Mouse (Mus musculus): ENCODE measurements around the gene Zfp362. TPM values are rescaled to one million over a fixed set of nuclear protein-coding genes. Genes with fewer than 3 reads are reported as not detected.

Gene Zfp362
- polyA plus RNA-seq, 1 experiment from 2014 or later, result 23.8 TPM

GRCm38 (mm10) chr4:128804426-128805149, 1.3 kb downstream of the Zfp362 start:
- peak overlapping the region; percentile 96 for H3K9ac ChIP-seq (replicated peaks; ENCODE audit: low read depth)
- H3K36me3 ChIP-seq (ENCODE audit: insufficient read depth, low read length), result no peaks in the 10 kb centered on the region
- TF ChIP-seq EP300 (IDR thresholded peaks at IDR 0.05) (no peak), CTCF (IDR thresholded peaks at IDR 0.05) (no peak)
- H3K27me3 ChIP-seq (replicated peaks; ENCODE audit: insufficient read depth, low read length), result no peaks in the 10 kb centered on the region
- 2% methylated on average over 6 of the region's 6 CpGs for WGBS
- H3K4me1 ChIP-seq (ENCODE audit: insufficient read depth, low read depth, low read length), result peaks cover 14% of the 10 kb centered on the region
- H3K27ac ChIP-seq (ENCODE audit: low read length), result peak overlapping the region; percentile 99
- peak overlapping the region; percentile 78 for H3K4me3 ChIP-seq (ENCODE audit: low read depth, low read length)
- peak; percentile 68 for DNase-seq (ENCODE audit: low spot score)
- peak overlapping the region; percentile 95 for H3K4me2 ChIP-seq (replicated peaks; ENCODE audit: low read depth, low read length)
- peak; percentile 25 for ATAC-seq
- H3K9me3 ChIP-seq (ENCODE audit: low read length), result no peaks in the 10 kb centered on the region

GRCm38 (mm10) chr4:128803569-128803968, 2.3 kb downstream of the Zfp362 start:
- Histone ChIP-seq H3K36me3 (ENCODE audit: insufficient read depth, low read length) (no peaks in the 10 kb centered on the region), H3K4me1 (ENCODE audit: insufficient read depth, low read depth, low read length) (peaks cover 14% of the 10 kb centered on the region), H3K4me3 (ENCODE audit: low read depth, low read length) (no peak overlapping the region), H3K9me3 (ENCODE audit: low read length) (no peaks in the 10 kb centered on the region), H3K27ac (ENCODE audit: low read length) (peak overlapping the region; percentile 71), H3K4me2 (replicated peaks; ENCODE audit: low read depth, low read length) (0 out of 2 replicates have a peak overlapping the region, but pooled peaks have one; percentile 95), H3K27me3 (replicated peaks; ENCODE audit: insufficient read depth, low read length) (no peaks in the 10 kb centered on the region), H3K9ac (replicated peaks; ENCODE audit: low read depth) (0 out of 2 replicates have a peak overlapping the region, but pooled peaks have one; percentile 12)
- DNase-seq (ENCODE audit: low spot score) (peak; percentile 28), ATAC-seq (no peak)
- WGBS, result 53% methylated on average over 5 of the region's 5 CpGs
- no peak for TF ChIP-seq CTCF (IDR thresholded peaks at IDR 0.05)

GRCm38 (mm10) chr4:128801675-128802465, 4.0 kb downstream of the Zfp362 start:
- DNase-seq (ENCODE audit: low spot score) (peak; percentile 75), ATAC-seq (peak; percentile 30)
- Histone ChIP-seq H3K27ac (ENCODE audit: low read length) (no peak overlapping the region), H3K9me3 (ENCODE audit: low read length) (no peaks in the 10 kb centered on the region), H3K4me1 (ENCODE audit: insufficient read depth, low read depth, low read length) (peaks cover 14% of the 10 kb centered on the region), H3K27me3 (replicated peaks; ENCODE audit: insufficient read depth, low read length) (no peaks in the 10 kb centered on the region), H3K4me2 (replicated peaks; ENCODE audit: low read depth, low read length) (0 out of 2 replicates have a peak overlapping the region, but pooled peaks have one; percentile 3), H3K9ac (replicated peaks; ENCODE audit: low read depth) (no peak overlapping the region), H3K36me3 (ENCODE audit: insufficient read depth, low read length) (no peaks in the 10 kb centered on the region), H3K4me3 (ENCODE audit: low read depth, low read length) (no peak overlapping the region)
- 33% methylated on average over 9 of the region's 9 CpGs for WGBS
- TF ChIP-seq EP300 (IDR thresholded peaks at IDR 0.05) (no peak), CTCF (IDR thresholded peaks at IDR 0.05) (no peak)

GRCm38 (mm10) chr4:128796788-128797187, 9.1 kb downstream of the Zfp362 start:
- Histone ChIP-seq H3K27ac (ENCODE audit: low read length) (no peak overlapping the region), H3K4me1 (ENCODE audit: insufficient read depth, low read depth, low read length) (peaks cover 3% of the 10 kb centered on the region; the same call in 1 of the 2 replicates), H3K36me3 (ENCODE audit: insufficient read depth, low read length) (no peaks in the 10 kb centered on the region), H3K9ac (replicated peaks; ENCODE audit: low read depth) (no peak overlapping the region), H3K27me3 (replicated peaks; ENCODE audit: insufficient read depth, low read length) (no peaks in the 10 kb centered on the region), H3K4me3 (ENCODE audit: low read depth, low read length) (no peak overlapping the region), H3K4me2 (replicated peaks; ENCODE audit: low read depth, low read length) (no peak overlapping the region), H3K9me3 (ENCODE audit: low read length) (no peaks in the 10 kb centered on the region)
- 65% methylated on average over 8 of the region's 8 CpGs for WGBS
- TF ChIP-seq EP300 (IDR thresholded peaks at IDR 0.05) (no peak), CTCF (IDR thresholded peaks at IDR 0.05) (no peak)
- no peak for ATAC-seq
- no peak for DNase-seq (ENCODE audit: low spot score)

- no peak overlapping the region for H3K4me3 ChIP-seq (ENCODE audit: low read depth, low read length)
- no peak overlapping the region for H3K27ac ChIP-seq (ENCODE audit: low read length)
- no peak for TF ChIP-seq EP300 (IDR thresholded peaks at IDR 0.05)
- TF ChIP-seq CTCF (IDR thresholded peaks at IDR 0.05), result no peak
- no peak for ATAC-seq
- H3K36me3 ChIP-seq (ENCODE audit: insufficient read depth, low read length), result no peaks in the 10 kb centered on the region
- no peaks in the 10 kb centered on the region for H3K9me3 ChIP-seq (ENCODE audit: low read length)
- DNase-seq (ENCODE audit: low spot score), result no peak
- 17% methylated on average over 9 of the region's 9 CpGs for WGBS
- peaks cover 3% of the 10 kb centered on the region; the same call in 1 of the 2 replicates for H3K4me1 ChIP-seq (ENCODE audit: insufficient read depth, low read depth, low read length)
- H3K9ac ChIP-seq (replicated peaks; ENCODE audit: low read depth), result no peak overlapping the region
- H3K4me2 ChIP-seq (replicated peaks; ENCODE audit: low read depth, low read length), result no peak overlapping the region
- H3K27me3 ChIP-seq (replicated peaks; ENCODE audit: insufficient read depth, low read length), result no peaks in the 10 kb centered on the region
Measured at GRCm38 (mm10) chr4:128795596-128795995, 10.2 kb downstream of the Zfp362 start.

GRCm38 (mm10) chr4:128794198-128794597, 11.6 kb downstream of the Zfp362 start:
- no peak for DNase-seq (ENCODE audit: low spot score)

More at GRCm38 (mm10) chr4:128794198-128794597, 11.6 kb downstream of the Zfp362 start:
- H3K9ac ChIP-seq (replicated peaks; ENCODE audit: low read depth), result no peak overlapping the region
- no peaks in the 10 kb centered on the region for H3K27me3 ChIP-seq (replicated peaks; ENCODE audit: insufficient read depth, low read length)
- 71% methylated on average over 8 of the region's 8 CpGs for WGBS
- no peak overlapping the region for H3K4me2 ChIP-seq (replicated peaks; ENCODE audit: low read depth, low read length)
- peaks cover 3% of the 10 kb centered on the region; the same call in 1 of the 2 replicates for H3K4me1 ChIP-seq (ENCODE audit: insufficient read depth, low read depth, low read length)
- no peak overlapping the region for H3K4me3 ChIP-seq (ENCODE audit: low read depth, low read length)
- H3K36me3 ChIP-seq (ENCODE audit: insufficient read depth, low read length), result no peaks in the 10 kb centered on the region
- no peak overlapping the region; the same call in 1 of the 2 replicates for H3K27ac ChIP-seq (ENCODE audit: low read length)
- H3K9me3 ChIP-seq (ENCODE audit: low read length), result no peaks in the 10 kb centered on the region
- TF ChIP-seq CTCF (IDR thresholded peaks at IDR 0.05), result no peak
- no peak for TF ChIP-seq EP300 (IDR thresholded peaks at IDR 0.05)
- no peak for ATAC-seq
